Mouse (Mus musculus) CH12.LX (cell line): Measurements from ENCODE around the gene Phka1. TPM values are rescaled to one million over a fixed set of nuclear protein-coding genes. Genes with fewer than 3 reads are reported as not detected.
A peak's percentile ranks its signal among the peaks of the same experiment; 100 is the strongest.

Source experiments
- DNase-seq: peaks from one replicate; pipeline ENCODE4 v3.0.0-alpha.2; 2013; ENCODE audit errors: extremely low read depth
- H3K27ac ChIP-seq: 2 replicates; pipeline ENCODE4 v1.5.1; 2012; ENCODE audit warnings: low read depth, mild to moderate bottlenecking, control low read depth, moderate library complexity; ENCODE audit not compliant: insufficient read depth
- H3K27me3 ChIP-seq: replicated peaks from 2 replicates; pipeline ENCODE3; 2012; ENCODE audit warnings: inconsistent platforms
- H3K36me3 ChIP-seq, 2 experiments: replicated peaks in 1 of 2; 2 replicates each; pipeline versions ENCODE3 to v1.6.1; 2012; ENCODE audit warnings: inconsistent platforms in 1 of 2, low read length in 1 of 2, mild to moderate bottlenecking in 1 of 2, mixed read lengths in 1 of 2, moderate library complexity in 1 of 2; ENCODE audit not compliant: control insufficient read depth in 1 of 2, insufficient read depth in 1 of 2
- H3K4me1 ChIP-seq, 2 experiments: 2 replicates each; pipeline ENCODE4 v1.6.1; 2012; ENCODE audit warnings: inconsistent platforms in 1 of 2, moderate library complexity in 1 of 2; ENCODE audit not compliant: insufficient read depth in 2 of 2, control insufficient read depth in 1 of 2
- H3K4me2 ChIP-seq: 2 replicates; pipeline ENCODE4 v1.6.1; 2012; ENCODE audit warnings: low read depth, mild to moderate bottlenecking, control low read depth; ENCODE audit not compliant: poor library complexity, insufficient read depth, severe bottlenecking
- H3K4me3 ChIP-seq, 3 experiments: fragments of 150-350 bp in 1 of 3; sonication (generic) in 1 of 3; replicated peaks in 1 of 3; 2 replicates each; pipeline versions ENCODE3 to v1.5.1; 2011 to 2012; ENCODE audit warnings: low read depth in 2 of 3, low read length in 2 of 3, mild to moderate bottlenecking in 2 of 3, moderate library complexity in 2 of 3, control low read depth in 1 of 3, improper control_type of control experiment in 1 of 3, inconsistent platforms in 1 of 3, mixed read lengths in 1 of 3; ENCODE audit not compliant: poor library complexity in 1 of 3
- H3K79me2 ChIP-seq: replicated peaks from 2 replicates; pipeline ENCODE4 v1.6.1; 2012; ENCODE audit warnings: mild to moderate bottlenecking, moderate library complexity; ENCODE audit not compliant: control insufficient read depth, poor library complexity, insufficient read depth, severe bottlenecking; ENCODE audit errors: extremely low read depth
- H3K9ac ChIP-seq: 2 replicates; pipeline ENCODE4 v1.6.1; 2012; ENCODE audit warnings: low read depth, mild to moderate bottlenecking, control low read depth, moderate library complexity; ENCODE audit not compliant: insufficient read depth
- H3K9me3 ChIP-seq: replicated peaks from 2 replicates; pipeline ENCODE3; 2012; ENCODE audit warnings: low read length, inconsistent platforms, mixed read lengths
- BHLHE40 ChIP-seq: IDR thresholded peaks from 2 replicates; pipeline ENCODE4 v1.6.1; 2011; ENCODE audit warnings: mild to moderate bottlenecking, low read depth, low read length, improper control_type of control experiment
- CHD1 ChIP-seq: IDR thresholded peaks from 2 replicates; pipeline ENCODE4 v1.6.1; 2012; ENCODE audit warnings: low read depth, low read length, improper control_type of control experiment, inconsistent platforms
- CTCF ChIP-seq, 2 experiments: IDR thresholded peaks in 1 of 2; conservative IDR thresholded peaks in 1 of 2; 2 replicates each; pipeline ENCODE4 v1.5.1; 2011 to 2012; ENCODE audit warnings: low read depth in 2 of 2, low read length in 2 of 2, improper control_type of control experiment in 1 of 2, inconsistent platforms in 1 of 2, mild to moderate bottlenecking in 1 of 2, moderate library complexity in 1 of 2
- ELF1 ChIP-seq: IDR thresholded peaks from 2 replicates; pipeline ENCODE4 v1.6.1; 2014; ENCODE audit warnings: low read depth, mild to moderate bottlenecking, inconsistent platforms, low read length, improper control_type of control experiment
- ETS1 ChIP-seq: conservative IDR thresholded peaks from 2 replicates; pipeline ENCODE4 v1.6.1; 2012; ENCODE audit warnings: low read depth, mild to moderate bottlenecking, inconsistent platforms, low read length, improper control_type of control experiment, moderate library complexity
- GABPA ChIP-seq: IDR thresholded peaks from 2 replicates; pipeline ENCODE4 v1.6.1; 2012; ENCODE audit warnings: low read depth, low read length, improper control_type of control experiment, inconsistent platforms; ENCODE audit not compliant: insufficient replicate concordance
- HCFC1 ChIP-seq: IDR thresholded peaks from 2 replicates; pipeline ENCODE4 v1.6.1; 2012; ENCODE audit warnings: low read depth, mild to moderate bottlenecking, inconsistent platforms, low read length, improper control_type of control experiment
- JUND ChIP-seq: conservative IDR thresholded peaks from 2 replicates; pipeline ENCODE4 v1.6.1; 2011; ENCODE audit warnings: low read depth, low read length, improper control_type of control experiment
- KAT2A ChIP-seq: IDR thresholded peaks from 2 replicates; pipeline ENCODE4 v1.6.1; 2012; ENCODE audit warnings: low read length, improper control_type of control experiment, inconsistent platforms; ENCODE audit not compliant: insufficient replicate concordance
- MAFK ChIP-seq: IDR thresholded peaks from 2 replicates; pipeline ENCODE4 v1.6.1; 2011; ENCODE audit warnings: low read length, improper control_type of control experiment; ENCODE audit not compliant: insufficient replicate concordance
- MAX ChIP-seq: IDR thresholded peaks from 2 replicates; pipeline ENCODE4 v1.6.1; 2011; ENCODE audit warnings: low read length, improper control_type of control experiment
- MEF2A ChIP-seq: IDR thresholded peaks from 2 replicates; pipeline ENCODE4 v1.6.1; 2014; ENCODE audit warnings: low read depth, mild to moderate bottlenecking, inconsistent platforms, low read length, improper control_type of control experiment, borderline replicate concordance
- MXI1 ChIP-seq: IDR thresholded peaks from 2 replicates; pipeline ENCODE4 v1.6.1; 2011; ENCODE audit warnings: mild to moderate bottlenecking, low read depth, low read length, improper control_type of control experiment
- NRF1 ChIP-seq: IDR thresholded peaks from 2 replicates; pipeline ENCODE4 v1.6.1; 2014; ENCODE audit warnings: low read depth, mild to moderate bottlenecking, inconsistent platforms, low read length, improper control_type of control experiment, moderate library complexity
- POLR2A ChIP-seq: IDR thresholded peaks from 2 replicates; pipeline ENCODE4 v1.6.1; 2011; ENCODE audit warnings: low read depth, mild to moderate bottlenecking, improper control_type of control experiment, low read length
- POLR2AphosphoS2 ChIP-seq: IDR thresholded peaks from 2 replicates; pipeline ENCODE4 v1.6.1; 2011; ENCODE audit warnings: low read depth, low read length, improper control_type of control experiment
- RAD21 ChIP-seq: IDR thresholded peaks from 2 replicates; pipeline ENCODE4 v1.6.1; 2011; ENCODE audit warnings: low read depth, mild to moderate bottlenecking, low read length, improper control_type of control experiment, moderate library complexity
- RCOR1 ChIP-seq: conservative IDR thresholded peaks from 2 replicates; pipeline ENCODE4 v1.6.1; 2012; ENCODE audit warnings: low read depth, mild to moderate bottlenecking, inconsistent platforms, low read length, improper control_type of control experiment
- SMC3 ChIP-seq: IDR thresholded peaks from 2 replicates; pipeline ENCODE4 v1.6.1; 2011; ENCODE audit warnings: low read depth, low read length, improper control_type of control experiment
- TBP ChIP-seq: conservative IDR thresholded peaks from 2 replicates; pipeline ENCODE4 v1.6.1; 2011; ENCODE audit warnings: low read depth, low read length, improper control_type of control experiment
- USF2 ChIP-seq: conservative IDR thresholded peaks from 2 replicates; pipeline ENCODE4 v1.6.1; 2011; ENCODE audit warnings: low read depth, low read length, improper control_type of control experiment
- ZKSCAN1 ChIP-seq: IDR thresholded peaks from 2 replicates; pipeline ENCODE4 v1.6.1; 2012; ENCODE audit warnings: low read depth, inconsistent platforms, low read length, improper control_type of control experiment, borderline replicate concordance
- ZMIZ1 ChIP-seq: IDR thresholded peaks from 2 replicates; pipeline ENCODE4 v1.6.1; 2012; ENCODE audit warnings: low read depth, mild to moderate bottlenecking, inconsistent platforms, low read length, improper control_type of control experiment
- ZNF384 ChIP-seq: IDR thresholded peaks from 2 replicates; pipeline ENCODE4 v1.6.1; 2012; ENCODE audit warnings: low read depth, low read length, improper control_type of control experiment, inconsistent platforms
- dilution Hi-C: fragments of 300-500 bp; cut with MboI; formaldehyde crosslinking; loops from 2 replicates; pipeline ENCODE4 v1.14.3; 2020; ENCODE audit warnings: low sequenced_read_pairs; ENCODE audit not compliant: extremely low pct_unique_long_range_greater_than_20kb, extremely low pct_ligation_motif_present
- in situ Hi-C: fragments of 300-500 bp; cut with MboI; formaldehyde crosslinking; loops from 3 replicates; pipeline ENCODE4 v1.14.3; 2019; ENCODE audit warnings: low sequenced_read_pairs, low pct_ligation_motif_present, low pct_unique_long_range_greater_than_20kb, mixed read lengths
- polyA plus RNA-seq: library from polyadenylated mRNA; unstranded; fragments of >175 nt; gene quantifications from 2 replicates; pipeline ENCODE4 v1.2.1, GENCODE M21; 2012; ENCODE audit warnings: low read depth; ENCODE audit not compliant: insufficient read length
- total RNA-seq, 2 experiments: library from RNA; depleted of rRNA; stranded (reverse); fragments of 300-350 nt in 1 of 2; fragments of >200 nt in 1 of 2; gene quantifications; 2 replicates each; pipeline ENCODE4 v1.2.3; 2012 to 2014

Gene Phka1
- total and polyA plus RNA-seq, 3 experiments, result 2.1 to 3.9 (median 2.3) TPM

DNA sequence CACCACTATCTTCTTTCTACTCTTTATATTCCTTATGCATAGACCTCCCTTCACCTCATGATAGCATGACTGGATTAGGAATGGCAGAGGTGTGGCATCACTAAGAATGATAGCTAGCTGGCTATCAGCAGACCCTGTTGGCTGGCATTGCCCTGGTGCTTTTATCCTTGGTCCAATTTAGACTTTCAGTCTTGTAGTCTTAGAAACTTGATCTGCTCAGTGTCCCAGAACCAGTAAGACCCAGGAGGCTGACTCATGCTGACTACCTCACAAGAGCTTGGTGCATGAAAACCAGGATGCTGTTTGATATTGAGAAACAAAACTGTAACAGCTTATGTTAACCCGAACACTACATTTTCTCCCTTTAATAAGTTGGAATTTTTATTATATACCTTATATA is 1.6 kb upstream of the Phka1 start:
- H3K27me3 ChIP-seq, result no peaks in the 10 kb centered on the region
- no peak for DNase-seq
- in situ Hi-C loops (no loop called here), dilution Hi-C loops (no loop called here)
- H3K79me2 ChIP-seq, result no peaks in the 10 kb centered on the region
- no peaks in the 10 kb centered on the region for H3K9me3 ChIP-seq
- H3K4me1 ChIP-seq, result peaks cover 0 to 6% of the 10 kb centered on the region in 2 experiments; a peak in 1 of 4 replicates
- H3K27ac ChIP-seq, result no peak overlapping the region
- no peaks in the 10 kb centered on the region for H3K36me3 ChIP-seq
- no peak overlapping the region for H3K9ac ChIP-seq
- H3K4me3 ChIP-seq, result no peak overlapping the region
- no peak overlapping the region for H3K4me2 ChIP-seq
- no peak for TF ChIP-seq RAD21
- no peak for TF ChIP-seq MEF2A
- no peak for TF ChIP-seq RCOR1
- TF ChIP-seq CTCF (conservative IDR thresholded peaks at IDR 0.05 in 1 of 2, IDR thresholded peaks at IDR 0.05 in 1 of 2; ENCODE audit: low read depth in 2 of 2, low read length in 2 of 2), result no peak
- TF ChIP-seq NRF1, result no peak
- no peak for TF ChIP-seq POLR2A
- no peak for TF ChIP-seq ELF1
- TF ChIP-seq GABPA, result no peak
- no peak for TF ChIP-seq MAX
- TF ChIP-seq ZNF384, result no peak
- TF ChIP-seq HCFC1, result no peak
- no peak for TF ChIP-seq KAT2A
- no peak for TF ChIP-seq BHLHE40
- no peak for TF ChIP-seq ZMIZ1
- no peak for TF ChIP-seq ETS1
- TF ChIP-seq MXI1, result no peak
- TF ChIP-seq SMC3, result no peak
- no peak for TF ChIP-seq MAFK
- TF ChIP-seq, all 38 proteins: peak for 0

DNA sequence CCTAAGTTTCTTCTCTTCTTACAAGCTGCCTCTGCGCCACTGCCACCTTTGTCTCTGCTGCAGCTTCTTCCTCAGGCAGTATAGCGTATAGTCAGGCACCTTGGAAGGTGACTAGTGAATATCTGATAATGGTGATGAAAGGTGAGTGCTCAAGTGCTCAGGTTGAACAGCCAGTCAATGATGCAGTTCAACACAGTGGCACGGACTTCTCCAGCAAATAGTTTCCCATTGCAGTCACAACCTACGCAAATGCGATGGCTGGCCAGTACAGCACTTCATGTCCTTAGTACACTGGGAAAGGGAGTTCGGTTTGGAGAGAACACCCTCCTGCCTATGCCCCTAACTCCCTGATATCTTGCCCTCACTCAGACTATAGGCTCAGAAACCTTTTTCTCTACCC is 1.1 kb upstream of the Phka1 start:
- H3K27ac ChIP-seq, result no peak overlapping the region
- dilution Hi-C loops, result no loop called here

More for the DNA sequence above, 1.1 kb upstream of the Phka1 start:
- TF ChIP-seq MAX (no peak), CTCF (conservative IDR thresholded peaks at IDR 0.05 in 1 of 2, IDR thresholded peaks at IDR 0.05 in 1 of 2; ENCODE audit: low read depth in 2 of 2, low read length in 2 of 2) (no peak), ZKSCAN1 (no peak), RCOR1 (no peak), NRF1 (no peak), CHD1 (no peak), MXI1 (no peak), ZNF384 (no peak), POLR2A (no peak), GABPA (no peak), TBP (no peak), USF2 (no peak), JUND (no peak), POLR2AphosphoS2 (no peak), KAT2A (no peak)
- Histone ChIP-seq H3K27me3 (no peaks in the 10 kb centered on the region), H3K4me1 (peaks cover 0 to 6% of the 10 kb centered on the region in 2 experiments; a peak in 1 of 4 replicates), H3K9ac (peak overlapping the region; percentile 47), H3K4me2 (peak overlapping the region; percentile 39), H3K4me3 (peak overlapping the region; percentile 56 to 89 (median 60)), H3K9me3 (no peaks in the 10 kb centered on the region), H3K79me2 (no peaks in the 10 kb centered on the region), H3K36me3 (no peaks in the 10 kb centered on the region)
- in situ Hi-C loops, result no loop called here
- DNase-seq, result no peak
